Mouse (Mus musculus): ENCODE data around the gene Cfap73. TPM values are rescaled to one million over a fixed set of nuclear protein-coding genes. Genes with fewer than 3 reads are reported as not detected.

Cfap73 gene
- total and polyA plus RNA-seq, 2 experiments = not detected

GRCm38 (mm10) chr5:120603515-120603914 is 30.5 kb downstream of the Cfap73 start:
- no peaks in the 10 kb centered on the region for H3K36me3 ChIP-seq (ENCODE audit: control insufficient read depth, insufficient read depth, low read length)
- H3K27me3 ChIP-seq (ENCODE audit: control insufficient read depth, insufficient read depth, low read length) = no peaks in the 10 kb centered on the region
- H3K27ac ChIP-seq (replicated peaks; ENCODE audit: insufficient read depth, low read depth, low read length) = no peak overlapping the region
- H3K4me3 ChIP-seq (ENCODE audit: insufficient read depth, low read depth, low read length) = no peak overlapping the region
- no peaks in the 10 kb centered on the region for H3K79me2 ChIP-seq (ENCODE audit: control insufficient read depth, insufficient read depth, low read length)
- WGBS = 88% methylated on average over 7 of the region's 7 CpGs
- TF ChIP-seq POLR2A (IDR thresholded peaks at IDR 0.05; ENCODE audit: extremely low read depth, insufficient read depth, low read length) = no peak
- TF ChIP-seq CTCF (IDR thresholded peaks at IDR 0.05; ENCODE audit: low read depth, low read length) = no peak
- DNase-seq (ENCODE audit: extremely low read depth, low read depth, low spot score) = no peak
- no peak overlapping the region for H3K9ac ChIP-seq (ENCODE audit: low read depth, low read length)
- peaks cover 8% of the 10 kb centered on the region for H3K4me1 ChIP-seq (ENCODE audit: control insufficient read depth, insufficient read depth, low read length)

- Histone ChIP-seq H3K4me1 (ENCODE audit: control insufficient read depth, insufficient read depth, low read length) (peaks cover 8% of the 10 kb centered on the region), H3K27me3 (ENCODE audit: control insufficient read depth, insufficient read depth, low read length) (no peaks in the 10 kb centered on the region), H3K36me3 (ENCODE audit: control insufficient read depth, insufficient read depth, low read length) (no peaks in the 10 kb centered on the region), H3K9ac (ENCODE audit: low read depth, low read length) (no peak overlapping the region), H3K4me3 (ENCODE audit: insufficient read depth, low read depth, low read length) (no peak overlapping the region), H3K79me2 (ENCODE audit: control insufficient read depth, insufficient read depth, low read length) (no peaks in the 10 kb centered on the region), H3K27ac (replicated peaks; ENCODE audit: insufficient read depth, low read depth, low read length) (no peak overlapping the region)
- no peak for TF ChIP-seq CTCF (IDR thresholded peaks at IDR 0.05; ENCODE audit: low read depth, low read length)
- TF ChIP-seq POLR2A (IDR thresholded peaks at IDR 0.05; ENCODE audit: extremely low read depth, insufficient read depth, low read length) = no peak
- WGBS = 97% methylated on average over 12 of the region's 12 CpGs
- no peak for DNase-seq (ENCODE audit: extremely low read depth, low read depth, low spot score)
Observed at GRCm38 (mm10) chr5:120602210-120602609, 31.8 kb downstream of the Cfap73 start.

GRCm38 (mm10) chr5:120600946-120601668 is 32.9 kb downstream of the Cfap73 start:
- 44% methylated on average over 11 of the region's 11 CpGs for WGBS
- Histone ChIP-seq H3K27ac (replicated peaks; ENCODE audit: insufficient read depth, low read depth, low read length) (no peak overlapping the region), H3K36me3 (ENCODE audit: control insufficient read depth, insufficient read depth, low read length) (no peaks in the 10 kb centered on the region), H3K79me2 (ENCODE audit: control insufficient read depth, insufficient read depth, low read length) (no peaks in the 10 kb centered on the region), H3K27me3 (ENCODE audit: control insufficient read depth, insufficient read depth, low read length) (no peaks in the 10 kb centered on the region), H3K4me1 (ENCODE audit: control insufficient read depth, insufficient read depth, low read length) (peaks cover 8% of the 10 kb centered on the region), H3K4me3 (ENCODE audit: insufficient read depth, low read depth, low read length) (no peak overlapping the region), H3K9ac (ENCODE audit: low read depth, low read length) (no peak overlapping the region)
- peak; percentile 75 for DNase-seq (ENCODE audit: extremely low read depth, low read depth, low spot score)
- TF ChIP-seq POLR2A (IDR thresholded peaks at IDR 0.05; ENCODE audit: extremely low read depth, insufficient read depth, low read length) = no peak
- peak; percentile 91 for TF ChIP-seq CTCF (IDR thresholded peaks at IDR 0.05; ENCODE audit: low read depth, low read length)

DNA sequence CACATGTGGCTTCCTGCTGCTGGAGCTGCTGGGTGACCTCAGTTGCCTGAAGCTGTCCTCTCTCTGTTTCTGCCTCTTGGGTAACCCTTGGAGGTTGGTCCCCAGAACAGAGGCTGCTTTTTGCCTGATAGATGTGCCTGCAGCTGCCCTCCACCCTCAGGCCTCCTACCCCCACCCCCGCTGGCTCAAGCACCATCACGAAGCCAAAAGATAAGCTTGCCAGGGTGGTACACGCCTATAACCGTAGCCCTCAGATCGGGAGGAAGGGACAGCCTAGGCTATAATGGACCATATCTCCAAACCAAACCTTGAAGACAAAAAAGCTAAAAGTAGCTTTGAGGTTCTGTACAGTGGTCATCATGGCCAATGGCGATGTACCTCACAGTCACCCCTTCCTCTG is 34.4 kb downstream of the Cfap73 start:
- Histone ChIP-seq H3K4me3 (ENCODE audit: insufficient read depth, low read depth, low read length) (no peak overlapping the region), H3K79me2 (ENCODE audit: control insufficient read depth, insufficient read depth, low read length) (no peaks in the 10 kb centered on the region), H3K4me1 (ENCODE audit: control insufficient read depth, insufficient read depth, low read length) (peaks cover 3% of the 10 kb centered on the region; the same call in 1 of the 2 replicates), H3K9ac (ENCODE audit: low read depth, low read length) (no peak overlapping the region), H3K36me3 (ENCODE audit: control insufficient read depth, insufficient read depth, low read length) (no peaks in the 10 kb centered on the region), H3K27me3 (ENCODE audit: control insufficient read depth, insufficient read depth, low read length) (no peaks in the 10 kb centered on the region), H3K27ac (replicated peaks; ENCODE audit: insufficient read depth, low read depth, low read length) (no peak overlapping the region)
- WGBS = 89% methylated on average over 6 of the region's 6 CpGs
- TF ChIP-seq CTCF (IDR thresholded peaks at IDR 0.05; ENCODE audit: low read depth, low read length) (no peak), POLR2A (IDR thresholded peaks at IDR 0.05; ENCODE audit: extremely low read depth, insufficient read depth, low read length) (no peak)
- no peak for DNase-seq (ENCODE audit: extremely low read depth, low read depth, low spot score)

- no peaks in the 10 kb centered on the region for H3K36me3 ChIP-seq (ENCODE audit: control insufficient read depth, insufficient read depth, low read length)
- WGBS = 90% methylated on average over 6 of the region's 6 CpGs
- H3K27ac ChIP-seq (replicated peaks; ENCODE audit: insufficient read depth, low read depth, low read length) = no peak overlapping the region
- no peak overlapping the region for H3K4me3 ChIP-seq (ENCODE audit: insufficient read depth, low read depth, low read length)
- no peak for TF ChIP-seq CTCF (IDR thresholded peaks at IDR 0.05; ENCODE audit: low read depth, low read length)
- TF ChIP-seq POLR2A (IDR thresholded peaks at IDR 0.05; ENCODE audit: extremely low read depth, insufficient read depth, low read length) = no peak
- no peaks in the 10 kb centered on the region for H3K79me2 ChIP-seq (ENCODE audit: control insufficient read depth, insufficient read depth, low read length)
- no peak for DNase-seq (ENCODE audit: extremely low read depth, low read depth, low spot score)
- H3K27me3 ChIP-seq (ENCODE audit: control insufficient read depth, insufficient read depth, low read length) = no peaks in the 10 kb centered on the region
- H3K4me1 ChIP-seq (ENCODE audit: control insufficient read depth, insufficient read depth, low read length) = no peaks in the 10 kb centered on the region
- H3K9ac ChIP-seq (ENCODE audit: low read depth, low read length) = no peak overlapping the region
Observed at GRCm38 (mm10) chr5:120594485-120594884, 39.5 kb downstream of the Cfap73 start.

DNA sequence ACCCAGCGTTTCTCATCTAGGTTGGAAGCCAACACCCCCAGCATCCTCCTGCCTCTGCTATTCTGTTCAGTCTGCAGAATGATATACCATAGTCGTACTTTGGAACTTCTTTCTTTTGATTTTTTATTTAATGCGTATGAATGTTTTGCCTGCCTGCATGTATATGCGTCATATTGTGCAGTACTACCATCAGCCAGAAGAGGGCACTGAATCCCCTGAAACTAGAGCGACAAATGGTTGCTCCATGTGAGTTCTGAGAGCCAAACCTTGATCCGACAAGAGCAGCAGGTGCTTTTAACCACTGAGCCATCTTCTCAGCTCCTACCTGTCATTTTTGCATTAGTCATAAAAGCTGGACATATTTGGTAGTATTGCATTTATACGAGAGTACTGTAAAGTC is 41.9 kb downstream of the Cfap73 start:
- H3K36me3 ChIP-seq (ENCODE audit: control insufficient read depth, insufficient read depth, low read length) = no peaks in the 10 kb centered on the region
- no peak overlapping the region for H3K27ac ChIP-seq (replicated peaks; ENCODE audit: insufficient read depth, low read depth, low read length)
- H3K4me1 ChIP-seq (ENCODE audit: control insufficient read depth, insufficient read depth, low read length) = peaks cover 6% of the 10 kb centered on the region
- no peak overlapping the region for H3K9ac ChIP-seq (ENCODE audit: low read depth, low read length)
- no peak overlapping the region for H3K4me3 ChIP-seq (ENCODE audit: insufficient read depth, low read depth, low read length)
- 78% methylated on average over 7 of the region's 7 CpGs for WGBS
- TF ChIP-seq POLR2A (IDR thresholded peaks at IDR 0.05; ENCODE audit: extremely low read depth, insufficient read depth, low read length) = no peak
- peak; percentile 12; the same call in 1 of the 2 replicates for TF ChIP-seq CTCF (IDR thresholded peaks at IDR 0.05; ENCODE audit: low read depth, low read length)
- peak; percentile 50 for DNase-seq (ENCODE audit: extremely low read depth, low read depth, low spot score)
- no peaks in the 10 kb centered on the region for H3K27me3 ChIP-seq (ENCODE audit: control insufficient read depth, insufficient read depth, low read length)
- no peaks in the 10 kb centered on the region for H3K79me2 ChIP-seq (ENCODE audit: control insufficient read depth, insufficient read depth, low read length)
